Mouse (Mus musculus) thymus, postnatal 25 days (tissue): ENCODE results near the gene Nudt13.
"Not testable (repeated sequence)": the region's sequence is repeated elsewhere in the genome, so short reads cannot be mapped to it uniquely, and the experiment has no call there.

ENCODE experiments used
- DNase-seq: peaks from one replicate; pipeline ENCODE4 v3.0.0; 2022

Gene Nudt13

DNA sequence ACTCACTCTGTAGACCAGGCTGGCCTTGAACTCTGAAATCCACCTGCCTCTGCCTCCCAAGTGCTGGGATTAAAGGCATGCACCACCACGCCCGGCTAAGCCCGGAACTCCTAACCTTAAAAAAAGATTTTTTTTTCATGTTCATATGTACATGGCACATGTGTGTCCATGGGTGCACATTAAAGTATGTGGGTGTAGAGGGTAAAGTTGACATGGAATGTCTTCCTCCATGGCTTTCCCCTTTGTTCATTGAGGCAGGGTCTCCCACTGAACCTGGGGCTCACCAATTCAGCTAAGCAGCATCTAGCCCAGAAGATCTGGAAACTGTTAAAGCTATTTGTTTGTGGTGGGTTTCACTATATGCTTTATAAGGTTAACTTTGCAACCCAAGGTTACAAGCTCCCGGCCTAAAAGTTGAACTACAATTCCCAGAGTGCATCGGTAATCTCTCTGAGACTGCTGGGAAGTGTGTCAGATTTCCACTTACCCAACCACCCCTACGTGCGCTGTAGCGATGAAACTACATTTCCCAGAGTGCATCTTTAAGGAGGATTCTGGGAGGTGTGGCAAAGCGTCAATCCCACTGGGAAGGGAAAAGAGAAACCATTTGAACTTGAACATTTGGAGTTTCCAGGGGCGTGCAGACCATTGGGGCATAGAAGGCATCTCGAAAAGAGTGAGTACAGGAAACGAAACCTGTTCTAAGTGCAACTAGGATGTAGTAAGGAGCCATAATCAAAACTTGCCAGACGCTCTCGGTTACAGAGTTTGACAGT lies at the start of gene Nudt13:
Gene Nudt13, plus strand, starts transcription at position 581 of the 776 bp plus-strand sequence.
- peak; percentile 77 for DNase-seq

DNA sequence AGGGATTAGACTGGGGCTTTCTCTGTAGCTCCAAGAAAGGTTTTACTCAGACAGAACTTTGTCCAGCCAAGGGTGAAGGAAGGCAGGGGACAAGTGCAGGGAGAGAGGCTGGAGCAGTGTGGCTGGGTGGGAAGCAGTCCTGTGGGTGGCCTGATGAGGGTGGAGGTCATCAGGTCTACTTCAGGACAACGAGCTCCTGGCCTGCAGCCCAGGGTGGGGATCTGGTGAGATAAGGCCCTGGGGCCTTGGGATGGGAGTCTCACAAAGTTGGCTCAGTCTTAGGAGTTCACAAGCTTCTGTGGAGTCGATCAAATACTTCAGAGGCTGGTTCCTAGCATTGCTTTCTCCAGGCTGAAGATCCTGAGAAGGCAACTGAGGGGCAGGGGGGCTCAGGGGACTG lies 49.2 kb upstream of the Nudt13 start:
- DNase-seq, result no peak

DNA sequence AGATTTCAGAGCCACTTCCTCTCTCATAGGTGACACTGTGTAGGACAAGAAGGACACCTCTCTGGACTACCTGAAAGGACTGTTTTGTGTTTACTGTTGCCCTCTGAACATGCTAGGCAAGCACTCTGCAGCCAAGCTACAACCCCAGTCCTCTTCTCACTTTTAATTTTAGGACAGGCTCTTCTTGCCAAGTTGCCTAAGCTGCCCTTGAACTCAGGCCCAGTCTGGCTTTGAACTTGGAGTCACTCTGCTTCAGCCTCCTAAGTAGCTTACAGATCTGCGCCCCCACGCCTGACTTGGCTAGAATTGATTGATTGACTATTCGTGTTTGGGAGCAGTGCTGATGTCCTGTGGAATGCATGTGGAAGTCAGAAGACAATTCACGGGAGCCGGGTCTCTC lies 48.6 kb upstream of the Nudt13 start:
- no peak for DNase-seq

DNA sequence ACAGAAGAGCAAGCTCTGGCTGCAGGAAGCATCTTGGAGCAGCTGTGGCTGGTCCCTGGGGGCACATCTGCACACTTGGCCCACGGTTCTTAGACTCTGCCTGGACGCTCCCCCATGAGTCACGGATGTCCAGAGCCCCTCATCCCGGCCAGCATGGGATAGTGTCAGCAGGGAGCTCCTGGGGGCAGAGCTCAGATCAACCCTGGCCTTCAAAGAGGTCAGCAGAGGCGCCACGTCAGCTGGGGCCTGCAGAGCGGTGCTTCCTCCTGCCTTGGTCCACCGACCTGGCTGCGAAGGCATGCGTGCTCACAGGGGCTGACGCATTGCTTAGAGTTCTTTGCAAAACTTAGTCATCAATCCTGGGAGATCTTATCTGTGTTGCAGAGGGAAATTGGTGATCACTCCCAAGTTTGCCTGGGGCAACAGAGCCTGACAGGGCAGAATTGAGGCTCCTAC lies 47.7 kb upstream of the Nudt13 start:
- DNase-seq, result no peak

DNA sequence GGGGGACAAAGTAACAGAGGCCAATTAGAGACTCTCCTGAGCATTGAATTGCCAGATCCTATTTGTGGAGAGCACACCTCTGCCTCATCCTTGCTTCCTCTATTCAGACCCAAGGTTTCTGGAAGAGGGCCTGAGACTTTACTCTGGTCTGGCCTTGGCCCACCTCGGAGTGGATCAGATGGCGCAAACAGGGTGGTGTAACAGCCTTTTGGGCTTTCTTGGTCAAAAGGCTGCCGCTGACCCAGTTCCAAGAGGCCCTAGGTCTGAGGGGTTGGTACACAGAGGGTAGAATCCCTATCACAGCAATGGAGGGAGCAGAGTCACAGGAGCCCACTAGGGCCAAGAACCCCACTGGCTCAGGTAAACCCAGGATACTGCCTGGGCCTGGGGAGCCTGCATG lies 46.5 kb upstream of the Nudt13 start:
- DNase-seq, result no peak

DNA sequence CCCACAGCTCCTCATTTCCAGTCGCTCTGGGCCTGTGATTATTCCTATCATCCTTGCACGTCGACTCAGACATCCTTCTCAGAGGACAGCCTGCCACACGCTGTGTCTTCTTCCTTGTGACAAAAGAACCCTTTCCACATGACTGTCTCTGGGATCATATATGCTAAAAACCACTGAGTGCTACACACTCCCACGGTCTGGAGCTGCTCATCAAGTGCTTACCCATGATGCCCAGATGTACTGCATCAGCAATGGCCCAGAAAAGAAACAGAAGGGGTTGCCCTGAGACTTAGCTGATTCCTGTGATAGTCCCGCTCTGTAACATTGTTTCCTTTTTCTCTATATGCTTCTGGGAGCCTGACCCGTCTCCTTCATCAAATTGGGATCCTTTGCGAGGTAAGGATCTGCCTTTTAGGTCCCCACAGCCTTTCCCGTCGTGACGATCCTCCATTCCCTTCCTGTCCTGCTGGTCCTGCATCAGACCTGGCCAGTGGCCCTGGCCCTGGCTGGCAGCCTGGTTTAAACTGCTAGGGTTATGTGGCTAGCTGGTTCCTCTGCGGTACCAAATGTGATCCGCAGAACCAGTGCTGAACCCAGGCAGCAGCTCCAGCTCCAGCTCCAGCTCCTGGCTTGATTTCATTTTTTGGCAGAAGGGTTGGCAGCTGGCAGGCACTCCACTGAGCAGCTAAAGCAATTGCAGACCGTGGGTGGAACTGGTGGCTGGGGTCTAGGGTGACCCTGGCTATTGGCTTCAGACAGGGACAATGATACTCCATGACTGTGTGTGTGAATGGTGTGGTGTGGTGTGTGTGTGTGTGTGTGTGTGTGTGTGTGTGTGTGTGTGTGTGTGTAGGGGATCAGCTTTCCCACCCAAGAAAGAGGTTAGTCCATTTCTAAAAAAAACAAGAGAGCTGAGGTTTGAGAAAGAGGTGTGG lies 44.0 kb upstream of the Nudt13 start:
- DNase-seq, result no peak

DNA sequence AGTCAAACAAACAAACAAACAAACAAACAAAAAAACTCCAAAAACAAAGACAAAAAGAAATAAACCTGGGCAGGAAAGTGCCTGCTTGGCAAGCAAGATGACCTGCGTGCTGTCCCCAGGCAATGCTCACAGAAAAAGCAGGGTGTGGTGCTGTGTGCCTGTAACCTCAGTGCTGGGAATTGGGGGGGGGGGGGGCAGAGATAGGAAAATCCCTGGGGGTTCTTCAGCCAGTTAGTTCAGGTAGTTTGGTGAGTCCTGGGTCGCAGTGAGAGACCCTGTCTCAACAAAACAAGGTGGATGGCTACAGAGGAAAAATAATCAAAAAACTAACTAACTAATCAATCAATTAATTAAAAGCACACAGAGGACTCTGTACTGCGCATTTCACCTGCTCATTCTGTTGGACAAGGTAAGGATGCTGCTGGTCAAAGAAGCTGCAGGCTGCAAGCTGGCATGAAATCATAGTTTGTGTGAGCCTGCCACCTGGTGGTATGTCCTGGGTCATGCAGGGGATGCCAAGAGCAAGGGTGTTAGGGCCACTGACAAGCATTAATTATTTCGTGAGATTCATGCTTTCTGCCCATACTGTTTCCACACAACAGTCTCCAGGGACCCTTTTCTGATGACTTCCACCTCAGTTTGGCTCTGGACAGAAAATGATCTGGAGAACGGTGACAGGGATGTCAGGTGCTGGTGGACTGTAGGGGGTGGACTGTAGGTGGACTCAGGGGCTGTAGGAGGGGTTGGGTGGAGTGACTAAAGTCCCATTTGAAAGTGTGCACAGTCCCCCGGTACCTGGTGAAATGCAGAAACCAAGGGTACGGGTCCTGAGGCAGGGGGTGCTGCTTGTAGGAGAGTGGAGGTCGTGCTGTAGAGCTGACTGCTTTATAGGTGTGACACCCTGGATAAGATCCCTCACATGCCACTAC lies 36.0 kb upstream of the Nudt13 start:
- peak; percentile 79 for DNase-seq

DNA sequence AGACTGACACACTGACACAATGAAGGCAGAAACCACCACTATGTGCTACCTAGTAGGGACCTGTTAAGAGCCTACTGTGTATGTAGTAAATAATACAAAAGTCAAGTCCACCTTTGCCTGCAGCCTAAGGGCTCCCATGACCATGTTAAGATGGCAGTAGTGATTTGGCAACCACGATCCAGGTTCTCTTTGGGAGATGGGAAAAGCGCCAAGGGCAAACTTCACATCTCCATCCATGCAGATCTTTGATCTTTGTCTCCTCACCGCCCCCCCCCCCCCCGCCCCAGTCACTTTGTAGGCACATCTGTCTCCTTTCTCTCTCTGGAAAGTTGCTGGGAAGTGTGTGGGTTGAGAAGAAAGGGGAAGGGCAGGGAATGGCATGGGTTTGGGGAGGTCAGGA lies 32.2 kb upstream of the Nudt13 start:
- DNase-seq, result no peak

DNA sequence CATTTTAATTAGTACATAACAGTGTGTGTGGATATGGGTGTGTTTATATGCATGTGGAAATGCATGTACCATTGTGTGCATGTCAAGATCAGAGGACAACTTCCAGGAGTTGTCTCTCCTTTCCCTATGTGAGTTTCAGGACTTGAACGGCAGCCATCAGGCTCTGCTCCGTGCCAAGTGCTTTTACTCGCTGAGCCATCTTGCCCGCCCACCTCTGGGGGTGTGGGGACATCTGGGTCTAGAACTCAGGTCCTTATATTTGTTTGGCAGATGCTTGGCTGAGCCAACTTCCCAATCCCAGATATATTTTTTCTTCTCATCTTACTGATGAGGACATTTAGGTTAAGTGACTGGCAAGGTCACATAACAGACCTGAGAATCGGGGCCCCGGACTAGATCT lies 26.1 kb upstream of the Nudt13 start:
- no peak for DNase-seq

DNA sequence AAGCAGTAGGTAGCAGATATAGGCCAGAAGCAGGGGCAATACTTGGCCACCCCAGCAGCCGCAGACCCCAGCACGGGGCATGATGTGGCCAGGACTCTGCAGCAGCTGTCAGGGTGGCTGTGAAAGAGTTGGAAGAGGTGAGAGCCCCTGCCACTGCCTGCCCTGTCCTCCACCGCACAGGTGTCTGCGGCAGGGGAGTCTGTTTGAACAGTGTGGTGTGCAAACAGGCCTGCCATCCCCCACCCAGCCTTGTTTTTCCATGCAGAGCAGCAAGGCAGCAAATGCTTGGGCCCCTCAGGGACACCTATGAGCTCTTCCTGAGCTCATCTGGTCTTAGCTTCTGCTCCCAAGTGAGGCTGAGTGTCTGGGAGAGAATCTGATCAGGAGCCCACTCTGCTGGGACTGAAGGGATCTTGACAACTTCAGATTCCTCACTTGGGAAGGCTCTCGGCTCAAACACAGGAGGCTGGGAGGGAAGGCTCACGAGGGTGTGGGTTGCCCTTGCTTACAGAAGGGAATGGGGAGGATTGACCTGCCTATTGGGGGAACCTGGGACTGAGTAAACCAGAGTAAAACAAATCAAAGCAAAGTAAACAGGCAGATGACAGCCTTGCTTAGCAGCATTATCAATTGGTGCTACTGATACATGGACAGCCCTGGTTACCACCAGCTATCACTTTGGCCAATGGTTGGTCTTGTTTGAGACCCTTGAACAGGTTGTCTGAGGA lies 25.3 kb upstream of the Nudt13 start, which contains the start of gene Kcnk16:
Gene Kcnk16, minus strand, starts transcription at position 118 of the 728 bp plus-strand sequence.
- DNase-seq, result no peak

DNA sequence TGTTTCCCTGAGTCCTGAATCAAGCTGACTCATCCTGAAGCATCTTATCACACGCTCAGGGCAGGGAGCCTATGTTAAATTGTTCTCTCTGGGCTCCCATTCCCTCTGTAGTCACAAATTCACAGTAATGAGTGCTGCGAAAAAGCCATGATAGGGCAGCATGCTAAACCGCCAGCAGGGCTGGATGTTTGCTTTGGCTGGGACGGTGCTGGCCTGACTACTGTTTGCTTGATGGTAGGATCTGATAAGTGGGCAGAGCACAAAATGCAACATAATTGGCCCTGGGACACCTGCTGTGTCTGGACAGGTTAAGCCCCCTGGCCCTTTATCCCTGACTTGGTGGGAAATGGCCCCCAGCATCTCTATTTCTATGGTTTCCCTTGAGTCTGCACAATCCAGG lies 3.1 kb upstream of the Nudt13 start:
- DNase-seq, result no peak

DNA sequence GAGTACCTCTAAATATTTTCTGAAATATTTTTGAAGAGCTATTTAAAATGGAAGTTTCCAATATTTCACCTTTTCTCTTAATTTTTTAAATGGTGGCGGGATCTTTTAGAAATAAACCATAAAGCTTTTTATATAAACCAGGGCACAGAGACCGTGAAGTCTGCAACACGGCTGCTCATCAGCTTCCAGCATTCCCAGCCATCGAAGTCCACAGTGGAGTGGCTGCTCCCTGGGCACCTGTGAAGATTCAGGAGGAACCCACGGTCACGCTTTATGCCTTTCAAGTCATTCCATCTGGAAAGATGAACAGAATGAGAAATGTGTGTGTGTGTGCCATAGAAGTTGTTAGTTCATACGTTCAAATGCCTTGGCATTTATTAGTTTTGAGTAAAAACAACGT lies 450 bp downstream of the Nudt13 start:
- DNase-seq, result no peak

DNA sequence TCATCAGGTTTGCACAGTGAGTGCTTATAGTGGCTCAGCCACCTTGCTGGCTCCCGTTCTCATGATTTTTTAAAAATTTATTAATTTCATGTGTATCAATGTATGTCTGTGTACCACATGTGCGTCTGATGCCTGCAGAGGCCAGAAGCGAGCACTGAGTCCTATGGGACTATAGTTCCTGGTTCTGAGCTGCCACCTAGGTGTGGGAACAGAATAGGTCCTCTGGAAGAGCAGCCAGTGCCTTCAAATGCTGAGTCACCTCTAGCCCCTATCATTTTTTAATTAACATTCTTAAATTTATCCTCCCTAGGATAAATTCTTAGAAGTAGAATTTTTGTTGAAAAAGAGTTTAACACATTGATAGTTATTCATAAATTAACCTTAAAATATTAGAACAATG lies 3.1 kb downstream of the Nudt13 start:
- no peak for DNase-seq

DNA sequence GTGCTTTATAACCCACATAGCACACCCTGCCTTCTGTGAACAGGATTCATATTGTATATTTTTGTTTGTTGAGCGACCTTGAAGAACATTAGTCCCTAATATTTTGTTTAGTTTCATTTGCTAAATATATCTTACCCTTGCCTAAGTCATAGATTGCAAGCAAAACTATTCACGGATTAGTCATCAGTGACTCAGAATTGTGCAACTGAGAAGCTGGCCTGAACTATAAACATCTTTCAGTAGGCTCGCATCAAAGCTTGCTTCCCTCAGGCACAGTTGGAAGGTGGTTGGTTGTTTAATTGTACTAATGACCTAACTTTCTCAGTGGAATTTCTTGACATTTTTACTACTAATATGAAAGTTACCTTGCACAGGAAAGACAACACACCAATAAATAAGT lies 3.6 kb downstream of the Nudt13 start:
- no peak for DNase-seq

DNA sequence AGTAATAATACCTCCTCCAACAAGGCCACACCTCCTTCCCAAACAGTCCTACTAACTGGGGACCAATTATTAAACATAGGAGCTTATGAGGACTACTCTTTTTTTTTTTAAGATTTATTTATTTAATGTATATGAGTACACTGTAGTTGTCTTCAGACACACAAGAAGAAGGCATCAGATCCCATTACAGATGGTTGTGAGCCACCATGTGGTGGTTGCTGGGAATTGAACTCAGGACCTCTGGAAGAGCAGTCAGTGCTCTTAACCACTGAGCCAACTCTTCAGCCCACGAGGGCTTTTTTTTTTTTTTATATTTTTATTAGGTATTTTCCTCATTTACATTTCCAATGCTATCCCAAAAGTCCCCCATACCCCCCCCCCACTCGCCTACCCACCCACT lies 10.6 kb downstream of the Nudt13 start:
- not testable (repeated sequence) for DNase-seq

DNA sequence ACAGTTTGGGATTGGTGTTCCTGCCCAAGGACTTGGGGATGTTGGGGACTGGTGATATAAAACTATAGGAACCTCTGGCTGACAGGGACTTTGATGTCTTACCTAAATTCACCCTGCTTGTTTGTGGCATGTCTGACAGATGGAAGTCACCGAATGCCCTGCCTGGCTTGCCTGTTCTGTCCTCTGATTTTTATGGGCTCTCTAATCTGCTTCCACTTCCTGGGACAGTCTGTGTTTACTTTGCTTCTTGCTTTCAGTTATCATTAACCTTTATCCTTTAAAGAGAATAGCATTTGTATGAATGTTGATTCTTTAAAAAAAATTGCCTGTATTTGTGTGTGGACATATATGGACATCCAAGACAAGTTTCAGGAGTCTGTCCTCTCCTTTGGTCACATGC lies 20.6 kb downstream of the Nudt13 start:
- DNase-seq, result no peak

DNA sequence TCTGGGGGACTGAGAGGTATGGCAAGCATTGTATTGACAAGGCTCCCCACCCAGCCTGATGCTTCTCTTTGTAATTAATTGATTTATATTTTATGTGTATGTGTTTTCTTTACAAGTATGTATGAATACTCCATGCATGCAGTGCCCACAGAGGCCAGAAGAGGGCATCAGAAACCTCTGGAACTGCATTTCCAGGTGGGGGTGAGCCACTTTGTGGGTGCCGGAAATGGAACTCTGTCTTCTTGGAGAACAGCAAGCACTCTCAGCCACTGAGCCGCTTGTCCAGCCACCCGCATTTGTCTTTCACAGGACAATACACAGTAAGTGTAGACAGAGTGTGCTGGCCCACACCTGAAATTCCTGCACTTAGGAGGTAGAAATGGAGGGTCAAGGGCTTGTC lies 24.9 kb downstream of the Nudt13 start:
- DNase-seq, result peak; percentile 53

DNA sequence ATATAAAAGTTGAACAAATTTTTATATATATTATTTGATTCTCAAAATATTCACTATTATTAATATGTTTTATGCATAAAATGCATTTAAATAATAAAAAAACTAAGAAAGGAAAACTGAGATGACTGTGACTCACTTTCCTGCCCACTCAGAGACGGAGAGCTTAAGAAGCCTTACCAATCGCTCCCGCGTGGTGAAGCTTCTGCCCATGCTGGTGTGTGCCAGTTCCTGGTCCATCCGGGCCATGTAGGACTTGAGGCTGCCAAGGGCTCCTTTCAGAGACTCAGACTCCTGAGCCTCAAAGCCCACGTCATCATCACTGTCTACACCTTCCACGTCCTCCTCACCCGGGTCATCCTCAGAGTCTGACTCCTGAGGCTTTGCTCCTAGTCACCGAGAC lies 29.7 kb downstream of the Nudt13 start:
- no peak for DNase-seq

DNA sequence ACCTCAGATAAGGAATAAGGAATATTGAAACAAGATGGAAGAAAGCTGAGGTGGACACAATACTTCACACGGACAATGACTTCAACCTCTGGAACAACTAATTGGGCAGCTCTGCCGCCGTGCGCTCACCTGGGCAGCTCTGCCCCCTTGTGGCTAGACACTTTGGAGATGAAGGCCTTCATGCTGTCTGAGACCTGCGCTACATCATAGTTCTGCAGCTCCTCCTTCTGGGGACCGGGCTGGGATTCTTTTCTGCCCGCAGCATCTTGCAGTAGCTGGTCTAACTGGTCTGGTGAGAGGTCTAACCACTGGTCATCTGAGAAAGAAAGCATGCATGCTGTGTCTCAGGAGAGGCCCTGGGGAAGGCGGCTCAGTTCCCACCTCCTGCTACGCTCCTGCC lies 34.0 kb downstream of the Nudt13 start:
- DNase-seq, result peak; percentile 16

DNA sequence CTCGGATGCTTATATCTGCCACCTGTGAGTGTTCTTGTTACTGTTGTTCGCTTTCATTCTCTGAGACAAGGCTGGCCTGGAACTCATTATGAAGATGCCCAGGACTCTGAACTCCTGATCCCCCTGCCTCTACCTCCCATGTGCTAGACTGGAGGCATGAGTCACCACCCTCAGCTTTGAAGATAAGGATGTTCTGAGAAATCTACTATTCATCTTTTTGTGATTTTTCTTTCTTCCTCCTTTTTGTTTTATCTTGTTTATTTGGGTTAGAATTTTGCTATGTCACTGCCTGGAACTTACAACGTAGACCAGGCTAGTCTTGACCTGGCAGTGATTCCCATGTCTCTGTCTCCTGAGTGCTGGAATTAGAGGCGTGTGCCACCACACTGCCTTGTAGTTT lies 36.8 kb downstream of the Nudt13 start:
- no peak for DNase-seq

DNA sequence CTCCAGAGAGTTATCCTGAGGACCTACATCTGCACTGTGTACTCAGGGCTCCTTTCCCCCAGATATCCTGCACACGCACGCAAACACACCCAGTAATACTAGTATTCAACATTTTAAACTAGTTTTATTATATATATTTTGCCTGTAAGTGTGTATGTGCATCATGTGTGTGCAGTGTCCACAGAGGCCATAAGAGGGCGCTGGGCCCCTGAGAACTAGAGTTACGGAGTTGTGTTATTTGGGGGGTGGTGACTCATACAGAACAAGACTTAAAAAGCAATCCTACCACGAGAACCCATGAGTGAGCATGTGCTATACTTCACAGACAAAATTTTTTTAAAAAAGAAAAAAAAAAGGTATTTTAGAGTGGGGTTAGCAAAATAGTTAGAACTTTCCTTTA lies 44.9 kb downstream of the Nudt13 start:
- DNase-seq, result no peak

DNA sequence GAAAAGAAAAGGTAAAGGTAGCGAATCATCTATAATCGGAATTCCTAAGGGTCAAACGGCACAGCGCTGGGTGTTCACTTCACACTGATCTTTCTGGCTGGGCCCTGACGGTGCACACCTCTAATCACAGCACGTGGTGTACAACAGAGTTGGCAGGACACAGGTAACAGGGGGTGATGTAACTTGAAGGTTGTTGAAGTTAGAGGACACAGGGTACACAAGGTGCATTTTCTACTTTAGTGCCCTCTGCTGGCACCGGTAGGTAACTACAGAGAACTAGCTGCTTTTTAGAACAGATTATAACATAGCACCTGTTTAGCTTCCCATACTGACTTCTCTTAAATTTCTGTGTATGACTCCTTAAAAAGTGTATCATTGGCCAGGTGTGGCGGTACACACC lies 45.7 kb downstream of the Nudt13 start:
- peak; percentile 44 for DNase-seq
